Mouse (Mus musculus) megakaryocyte, embryonic 14.5 days (primary cell): ENCODE measurements around the gene Mrvi1. TPM values are rescaled to one million over a fixed set of nuclear protein-coding genes. Genes with fewer than 3 reads are reported as not detected.

Experiments used
- H3K27me3 ChIP-seq: replicated peaks from 2 replicates; pipeline ENCODE3; 2012; ENCODE audit warnings: inconsistent platforms
- H3K36me3 ChIP-seq: replicated peaks from 2 replicates; pipeline ENCODE3; 2012; ENCODE audit warnings: low read length, inconsistent platforms, mixed read lengths
- H3K4me1 ChIP-seq: 2 replicates; pipeline ENCODE4 v1.6.1; 2012; ENCODE audit warnings: inconsistent platforms
- H3K4me3 ChIP-seq: replicated peaks from 2 replicates; pipeline ENCODE3; 2012; ENCODE audit warnings: moderate library complexity, mild to moderate bottlenecking, inconsistent platforms
- H3K9me3 ChIP-seq: 2 replicates; pipeline ENCODE4 v1.6.1; 2012; ENCODE audit warnings: inconsistent platforms
- FLI1 ChIP-seq: IDR thresholded peaks from 2 replicates; pipeline ENCODE4 v1.6.1; 2012; ENCODE audit warnings: low read length, inconsistent platforms, mixed read lengths
- GATA1 ChIP-seq: IDR thresholded peaks from 3 replicates; pipeline ENCODE4 v1.6.1; 2012; ENCODE audit warnings: mixed read lengths, low read length, inconsistent platforms, borderline replicate concordance
- polyA plus RNA-seq: library from polyadenylated mRNA; stranded (reverse); fragments of >175 nt; gene quantifications from 2 replicates; pipeline ENCODE4 v1.2.3, GENCODE M21; 2012; ENCODE audit warnings: low replicate concordance; ENCODE audit not compliant: insufficient read depth

The Mrvi1 gene
- polyA plus RNA-seq, 1 experiment: 149 TPM

DNA sequence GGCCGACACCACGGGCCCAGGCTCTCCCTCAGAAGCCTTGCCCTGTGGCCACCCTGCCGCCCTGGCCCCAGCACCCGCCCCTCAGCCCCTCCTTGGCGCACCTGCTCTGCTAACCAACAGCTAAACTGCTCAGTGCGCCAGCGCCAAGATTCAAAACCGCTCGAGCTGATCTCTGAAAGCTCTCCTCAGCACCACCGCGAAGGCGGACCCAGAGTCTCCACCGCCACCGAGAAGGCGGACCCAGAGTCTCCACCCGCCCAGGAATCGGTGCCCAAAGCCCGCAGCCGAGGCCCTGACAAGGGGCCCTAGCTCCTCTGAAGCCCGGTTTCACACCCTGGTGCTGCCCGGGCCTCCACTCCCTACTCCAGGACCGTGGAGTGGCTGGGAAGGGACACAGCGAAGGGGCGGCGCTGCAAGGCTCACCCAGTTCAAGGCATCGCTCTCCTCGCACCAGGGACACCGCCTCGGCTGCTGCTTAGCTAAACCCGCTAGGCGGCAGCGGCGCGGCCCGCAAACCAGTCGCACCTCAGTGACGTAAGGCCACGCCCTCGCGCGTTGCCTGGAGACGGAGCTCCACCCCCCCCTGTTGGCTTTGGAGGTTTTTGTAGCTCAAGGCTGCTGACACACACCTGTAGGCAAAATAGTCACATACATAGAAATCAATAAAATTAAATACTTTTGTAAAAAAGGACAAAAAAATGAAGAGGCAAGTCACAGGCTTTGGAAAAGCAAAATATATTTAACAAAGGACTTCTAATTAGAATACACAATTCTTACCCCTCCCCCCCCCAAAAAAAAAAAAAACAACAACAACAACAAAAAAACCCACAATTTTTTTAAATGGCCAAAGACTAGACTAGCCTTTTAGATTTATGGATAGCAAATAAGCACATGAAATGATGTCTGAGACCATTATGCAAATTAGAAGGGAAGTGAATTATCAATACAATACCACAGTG is 138.1 kb downstream of the Mrvi1 start, which contains the start of gene Rnf141:
Gene Rnf141 (minus strand): TSS at position 542 of the 959 bp plus-strand sequence.
- H3K27me3 ChIP-seq: no peaks in the 10 kb centered on the region

DNA sequence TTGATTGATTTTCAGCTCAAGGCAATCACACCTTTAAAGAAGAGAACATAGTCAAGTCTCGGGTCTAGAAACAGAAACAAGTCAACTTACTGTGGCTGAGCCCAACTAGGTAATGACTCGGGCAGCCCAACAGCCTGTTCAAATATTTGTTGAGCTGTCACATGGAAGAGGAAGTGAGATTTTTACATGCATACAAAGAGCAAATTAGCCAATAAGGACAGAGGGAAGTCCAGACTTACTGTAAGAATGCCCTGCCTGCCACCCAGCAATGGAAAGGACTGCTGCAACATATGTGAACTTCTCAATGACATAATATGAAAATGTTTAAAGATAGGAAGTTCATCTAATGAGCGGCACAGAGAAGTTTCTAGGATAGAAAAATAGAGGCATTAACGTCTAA is 141.9 kb downstream of the Mrvi1 start:
- H3K4me3 ChIP-seq: peak overlapping the region; percentile 51
- H3K4me1 ChIP-seq: peaks cover 43% of the 10 kb centered on the region
- peaks cover 26% of the 10 kb centered on the region for H3K36me3 ChIP-seq

More for the DNA sequence above, 138.1 kb downstream of the Mrvi1 start, which contains the start of gene Rnf141:
- Histone ChIP-seq H3K36me3 (peaks cover 2% of the 10 kb centered on the region), H3K4me3 (peak within 1 kb of the TSS; percentile 97), H3K9me3 (peaks cover 3% of the 10 kb centered on the region; the same call in 1 of the 2 replicates), H3K4me1 (peaks cover 56% of the 10 kb centered on the region)
- no peak for TF ChIP-seq FLI1
- TF ChIP-seq GATA1: no peak

DNA sequence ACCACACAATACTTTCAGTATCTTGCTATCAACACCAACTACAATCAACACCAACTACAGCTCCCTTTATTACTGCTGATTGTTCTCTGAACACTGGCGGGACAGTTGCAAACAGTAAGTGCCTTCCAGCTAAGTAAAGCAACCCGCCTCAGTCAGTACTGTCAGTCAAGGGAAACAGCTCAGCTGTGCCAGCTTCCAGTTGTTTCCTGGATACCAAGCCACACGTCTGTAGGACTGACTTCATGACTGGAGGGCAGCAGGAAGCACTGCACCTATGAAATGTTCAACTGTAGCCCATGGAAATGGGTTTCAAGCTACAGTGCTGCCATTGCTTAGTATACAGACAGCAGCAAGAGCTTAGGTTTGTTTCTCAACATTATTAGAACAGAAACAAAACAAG is 147.7 kb downstream of the Mrvi1 start:
- Histone ChIP-seq H3K4me1 (peaks cover 35% of the 10 kb centered on the region), H3K4me3 (no peak overlapping the region), H3K27me3 (no peaks in the 10 kb centered on the region), H3K36me3 (peaks cover 72% of the 10 kb centered on the region), H3K9me3 (no peaks in the 10 kb centered on the region)
- TF ChIP-seq FLI1 (no peak), GATA1 (no peak)

More for the DNA sequence above, 141.9 kb downstream of the Mrvi1 start:
- no peaks in the 10 kb centered on the region for H3K9me3 ChIP-seq
- H3K27me3 ChIP-seq: no peaks in the 10 kb centered on the region
- no peak for TF ChIP-seq FLI1
- no peak for TF ChIP-seq GATA1

DNA sequence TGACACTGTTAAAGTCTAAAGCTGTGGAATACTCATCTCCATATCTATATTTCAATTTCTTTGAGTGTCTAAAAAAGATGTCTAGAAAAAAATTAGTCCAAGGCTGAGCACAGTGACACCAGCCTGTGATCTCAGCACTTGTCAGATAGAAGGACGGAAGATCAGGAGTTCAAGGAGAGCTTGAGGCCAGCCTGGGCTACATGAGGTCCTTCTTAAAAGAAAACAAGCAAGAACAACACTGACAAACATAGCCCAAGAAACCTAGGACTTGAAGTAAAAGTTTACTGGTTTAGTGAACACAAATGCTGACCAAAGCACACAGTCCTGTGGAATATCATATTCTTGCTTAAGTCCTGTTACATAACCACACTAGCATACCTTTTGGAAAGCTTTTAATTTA is 148.2 kb downstream of the Mrvi1 start:
- TF ChIP-seq FLI1 (no peak), GATA1 (no peak)
- H3K4me1 ChIP-seq: peaks cover 33% of the 10 kb centered on the region
- H3K9me3 ChIP-seq: no peaks in the 10 kb centered on the region
- no peak overlapping the region for H3K4me3 ChIP-seq
- no peaks in the 10 kb centered on the region for H3K27me3 ChIP-seq
- H3K36me3 ChIP-seq: peaks cover 77% of the 10 kb centered on the region

DNA sequence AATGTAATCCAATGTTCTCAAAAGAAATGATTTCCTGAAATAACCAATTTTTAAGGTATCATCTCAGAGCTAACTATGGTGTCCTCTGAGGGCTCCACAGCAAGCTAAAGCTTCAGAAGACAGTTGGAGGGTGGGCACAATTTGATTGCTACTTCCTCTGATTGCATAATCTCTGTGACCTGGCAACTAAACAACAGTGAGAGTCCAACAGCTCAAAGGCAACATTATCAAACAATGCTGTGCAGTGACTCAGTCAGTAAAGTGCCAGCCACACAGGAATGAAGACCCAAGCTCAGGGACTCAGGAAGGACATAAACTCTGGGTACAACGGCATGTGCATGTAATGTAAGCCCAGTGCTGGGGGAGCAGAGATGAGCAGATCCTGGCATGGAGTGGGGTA is 149.2 kb downstream of the Mrvi1 start:
- Histone ChIP-seq H3K36me3 (peaks cover 87% of the 10 kb centered on the region), H3K4me3 (peak overlapping the region; percentile 5), H3K27me3 (no peaks in the 10 kb centered on the region), H3K4me1 (peaks cover 36% of the 10 kb centered on the region), H3K9me3 (no peaks in the 10 kb centered on the region)
- TF ChIP-seq FLI1 (no peak), GATA1 (no peak)

DNA sequence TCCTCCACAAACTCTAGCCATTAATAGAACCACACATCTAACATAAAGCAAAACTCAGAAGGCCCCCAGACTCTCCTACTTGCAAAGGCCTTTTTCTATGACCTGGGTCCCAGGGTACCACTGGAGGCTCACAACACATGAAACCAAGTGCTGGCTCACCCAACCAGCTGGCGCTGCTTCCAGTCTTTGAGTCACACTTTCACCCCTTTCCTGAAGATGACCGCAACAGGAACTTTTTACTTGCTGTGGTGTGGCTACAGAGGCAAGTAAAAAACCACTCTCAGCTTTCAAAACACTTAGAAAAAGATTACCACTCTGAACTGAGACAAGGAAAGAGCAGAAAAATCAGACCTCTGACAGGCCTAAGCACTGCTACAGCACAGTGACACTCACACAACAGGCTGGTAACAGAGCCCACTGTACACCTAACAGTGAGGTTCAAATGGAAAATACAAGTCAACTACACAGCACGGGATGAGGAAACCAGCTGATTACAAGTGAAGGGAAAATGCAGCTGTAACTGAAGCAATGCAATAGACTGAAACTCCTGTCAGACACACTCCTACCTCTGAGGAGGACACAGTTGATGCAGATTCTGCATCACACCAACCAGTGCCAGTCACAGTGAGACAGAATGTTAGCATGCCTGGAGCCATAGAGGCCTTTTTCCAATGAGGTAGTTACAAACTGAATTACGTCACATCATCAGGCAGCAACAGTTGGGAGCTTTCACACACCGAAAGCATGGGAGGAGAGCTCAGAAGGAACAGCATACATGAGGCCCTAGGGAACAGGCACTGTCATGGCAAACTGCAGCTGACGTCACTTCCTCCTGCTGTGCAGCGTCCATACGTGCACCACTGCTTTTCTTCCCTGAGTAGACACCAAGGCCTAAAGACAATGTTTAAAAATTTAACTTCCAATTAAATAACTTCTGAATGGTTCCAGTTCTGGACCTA is 158.0 kb downstream of the Mrvi1 start:
- peak overlapping the region; percentile 76 for H3K4me3 ChIP-seq
- peaks cover 94% of the 10 kb centered on the region for H3K36me3 ChIP-seq
- no peaks in the 10 kb centered on the region for H3K27me3 ChIP-seq
- H3K9me3 ChIP-seq: no peaks in the 10 kb centered on the region
- TF ChIP-seq GATA1 (no peak), FLI1 (no peak)
- peaks cover 56% of the 10 kb centered on the region for H3K4me1 ChIP-seq

DNA sequence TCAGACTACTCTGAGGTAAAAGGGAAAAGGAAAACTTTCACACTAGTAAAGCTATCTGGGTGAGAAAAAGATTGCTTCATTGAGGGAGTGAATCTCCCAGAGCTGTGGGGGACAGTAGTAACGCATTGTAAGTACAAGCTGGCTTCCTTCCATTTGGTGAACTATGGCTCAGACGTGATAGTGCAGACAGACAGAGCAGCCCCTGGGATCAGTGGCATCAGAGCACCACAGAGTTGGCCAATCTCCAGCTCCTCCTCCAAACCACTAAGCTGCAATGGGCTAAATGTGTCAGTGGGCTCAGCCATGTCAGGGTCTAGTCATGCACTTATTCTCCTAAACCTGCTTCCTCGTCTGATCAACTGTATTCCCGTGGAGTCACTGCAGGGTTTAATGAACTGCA is 158.7 kb downstream of the Mrvi1 start:
- H3K4me1 ChIP-seq: peaks cover 56% of the 10 kb centered on the region
- H3K4me3 ChIP-seq: peak overlapping the region; percentile 80
- TF ChIP-seq GATA1 (no peak), FLI1 (no peak)
- no peaks in the 10 kb centered on the region for H3K27me3 ChIP-seq
- peaks cover 94% of the 10 kb centered on the region for H3K36me3 ChIP-seq
- no peaks in the 10 kb centered on the region for H3K9me3 ChIP-seq

DNA sequence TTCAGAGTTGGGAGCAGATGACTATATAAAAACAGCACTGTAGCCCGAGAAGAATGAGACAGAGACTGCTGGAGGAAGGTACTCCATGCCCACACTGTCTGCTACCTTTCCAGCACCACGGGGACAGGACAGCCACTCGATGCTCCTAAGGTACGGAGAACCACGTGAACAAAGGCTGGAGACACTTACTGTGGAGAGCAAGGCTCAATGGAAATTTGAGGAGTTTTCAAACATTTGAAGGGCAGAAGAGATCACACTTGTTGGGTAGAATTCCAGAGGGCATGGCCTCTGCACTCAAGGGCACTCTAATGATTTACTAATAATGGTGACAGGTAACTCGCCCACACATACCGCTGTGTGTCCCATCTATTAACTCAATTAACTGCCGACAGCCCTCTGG is 159.2 kb downstream of the Mrvi1 start:
- no peaks in the 10 kb centered on the region for H3K27me3 ChIP-seq
- no peaks in the 10 kb centered on the region for H3K9me3 ChIP-seq
- H3K4me3 ChIP-seq: peak overlapping the region; percentile 30
- TF ChIP-seq FLI1 (no peak), GATA1 (no peak)
- H3K4me1 ChIP-seq: peaks cover 61% of the 10 kb centered on the region
- peaks cover 94% of the 10 kb centered on the region for H3K36me3 ChIP-seq

DNA sequence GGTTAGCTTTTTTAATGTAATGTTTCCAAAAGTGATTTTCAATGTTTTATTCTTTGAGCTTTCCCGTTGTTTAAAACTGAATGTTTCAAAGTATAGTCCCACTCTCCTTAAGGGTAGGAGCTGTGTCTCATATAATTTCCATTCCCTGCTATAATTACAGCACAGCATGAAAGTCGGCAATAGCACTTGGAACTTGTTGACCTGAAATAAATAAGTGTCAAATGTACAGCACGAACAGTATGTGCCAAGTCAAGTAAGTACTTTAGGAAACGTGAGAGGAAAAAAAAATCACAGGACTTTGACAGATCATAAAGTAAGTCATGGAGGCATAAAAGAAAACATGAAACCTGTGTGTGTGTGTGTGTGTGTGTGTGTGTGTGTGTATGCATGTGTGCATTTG is 160.2 kb downstream of the Mrvi1 start:
- Histone ChIP-seq H3K4me3 (no peak overlapping the region), H3K4me1 (peaks cover 62% of the 10 kb centered on the region), H3K27me3 (no peaks in the 10 kb centered on the region), H3K9me3 (no peaks in the 10 kb centered on the region), H3K36me3 (peaks cover 98% of the 10 kb centered on the region)
- TF ChIP-seq GATA1: no peak
- TF ChIP-seq FLI1: no peak
